Mouse (Mus musculus) 416B (cell line): Measurements from ENCODE around the gene Mbnl2.

Experiments used
- DNase-seq: peaks from one replicate; pipeline ENCODE4 v3.0.0; 2011; ENCODE audit warnings: low read depth

Mbnl2 gene

DNA sequence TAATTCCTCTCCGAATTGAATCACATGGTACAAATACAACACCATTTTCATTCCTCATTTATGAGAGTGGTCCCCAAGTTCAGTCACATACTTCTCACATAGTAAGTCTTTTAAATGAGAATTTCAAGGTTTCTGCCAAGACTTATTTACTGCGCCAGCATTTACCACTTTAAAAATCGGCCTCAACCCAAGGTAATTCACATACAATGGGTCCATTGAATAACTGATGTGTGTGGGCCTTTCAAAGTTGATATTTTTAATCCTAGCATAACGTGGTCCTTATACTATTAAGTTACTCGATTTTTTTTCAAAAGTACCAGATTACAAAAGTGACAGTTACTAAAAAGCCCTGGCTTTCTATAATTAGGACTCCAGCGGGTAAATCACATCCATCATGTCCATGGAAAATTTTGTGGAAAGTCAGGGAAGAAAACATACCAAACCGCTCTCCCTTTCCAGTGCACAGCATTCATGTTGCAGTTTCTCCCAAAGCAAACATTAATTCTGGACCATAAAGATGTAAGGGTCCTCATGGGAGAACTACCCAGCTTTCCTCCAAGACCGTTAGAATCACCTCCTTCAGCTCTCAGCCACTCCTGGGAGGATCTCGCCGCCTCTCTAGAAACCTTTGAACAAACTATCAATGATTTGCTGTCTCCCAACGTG, 107.8 kb downstream of the Mbnl2 start:
- no peak for DNase-seq

DNA sequence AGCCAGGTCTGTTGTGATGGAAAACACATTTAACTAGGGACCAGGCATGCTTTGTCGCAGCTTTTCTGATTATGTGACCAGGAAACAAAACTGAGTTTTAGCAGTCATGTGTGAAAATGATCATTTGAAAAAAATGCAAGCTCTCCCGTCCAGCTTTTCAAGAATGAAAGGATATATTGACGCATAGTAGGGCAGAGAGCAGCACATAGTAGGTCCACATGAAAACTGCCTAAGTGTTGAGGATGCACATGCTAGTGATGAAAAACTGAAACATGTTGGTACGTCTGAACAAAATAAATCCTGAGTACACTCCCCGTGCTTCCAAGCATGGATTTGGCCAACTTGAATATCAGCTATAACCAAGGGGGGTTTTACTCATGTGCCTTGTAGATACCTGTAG, 109.1 kb downstream of the Mbnl2 start:
- no peak for DNase-seq

DNA sequence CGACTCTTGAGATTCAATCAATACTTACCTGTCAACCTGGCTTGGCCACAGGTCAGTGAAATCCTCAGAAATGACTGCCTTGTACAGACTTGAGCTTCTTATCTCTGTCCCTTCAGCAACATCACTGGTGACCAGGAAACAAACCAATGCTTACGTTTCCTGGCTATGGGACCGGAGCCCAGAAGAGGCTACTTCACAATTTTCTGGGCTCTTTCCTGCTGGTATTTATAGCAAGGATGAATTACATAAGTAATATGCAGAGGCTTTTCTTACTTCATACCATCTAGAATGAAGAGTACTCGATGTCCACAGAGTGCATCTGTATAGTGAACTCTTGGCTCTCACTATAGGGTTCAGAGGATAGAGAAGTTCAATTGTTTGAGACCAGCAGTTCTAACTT, 111.8 kb downstream of the Mbnl2 start:
- peak; percentile 72 for DNase-seq

DNA sequence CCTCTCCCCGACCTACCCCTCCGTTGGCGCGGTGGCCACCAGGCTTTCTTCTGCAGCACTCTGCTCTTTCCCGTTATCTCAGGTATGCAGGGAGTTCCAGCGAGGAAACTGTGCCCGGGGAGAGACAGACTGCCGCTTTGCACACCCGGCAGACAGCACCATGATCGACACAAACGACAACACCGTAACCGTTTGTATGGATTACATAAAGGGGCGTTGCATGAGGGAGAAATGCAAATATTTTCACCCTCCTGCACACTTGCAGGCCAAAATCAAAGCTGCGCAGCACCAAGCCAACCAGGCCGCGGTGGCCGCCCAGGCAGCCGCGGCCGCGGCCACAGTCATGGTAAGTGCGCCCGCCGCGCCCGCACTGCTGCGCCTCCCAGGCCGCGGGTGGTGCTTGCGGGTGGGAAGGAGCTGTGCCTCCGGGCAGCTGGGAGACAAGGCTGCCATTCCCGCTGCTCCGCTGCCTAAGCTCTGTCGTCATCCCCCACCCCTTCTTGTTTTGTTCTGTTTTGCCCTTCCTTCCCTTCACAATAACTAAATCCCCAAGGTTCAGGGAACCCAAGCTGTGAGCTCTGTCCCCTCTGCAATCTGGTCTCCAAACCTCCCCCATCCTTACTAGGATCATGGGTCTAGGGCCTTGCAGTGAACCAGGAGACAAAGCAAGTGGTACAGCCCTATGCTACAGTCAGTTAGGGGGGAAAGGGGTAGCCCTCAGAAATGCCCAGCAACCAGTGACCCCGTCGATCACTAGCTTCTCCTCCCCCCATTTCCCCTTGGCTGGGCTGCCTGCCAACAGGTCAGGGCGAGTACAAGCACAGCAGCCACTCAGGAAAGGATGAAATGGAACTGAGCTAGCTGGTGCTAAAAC, 113.6 kb downstream of the Mbnl2 start:
- no peak for DNase-seq

DNA sequence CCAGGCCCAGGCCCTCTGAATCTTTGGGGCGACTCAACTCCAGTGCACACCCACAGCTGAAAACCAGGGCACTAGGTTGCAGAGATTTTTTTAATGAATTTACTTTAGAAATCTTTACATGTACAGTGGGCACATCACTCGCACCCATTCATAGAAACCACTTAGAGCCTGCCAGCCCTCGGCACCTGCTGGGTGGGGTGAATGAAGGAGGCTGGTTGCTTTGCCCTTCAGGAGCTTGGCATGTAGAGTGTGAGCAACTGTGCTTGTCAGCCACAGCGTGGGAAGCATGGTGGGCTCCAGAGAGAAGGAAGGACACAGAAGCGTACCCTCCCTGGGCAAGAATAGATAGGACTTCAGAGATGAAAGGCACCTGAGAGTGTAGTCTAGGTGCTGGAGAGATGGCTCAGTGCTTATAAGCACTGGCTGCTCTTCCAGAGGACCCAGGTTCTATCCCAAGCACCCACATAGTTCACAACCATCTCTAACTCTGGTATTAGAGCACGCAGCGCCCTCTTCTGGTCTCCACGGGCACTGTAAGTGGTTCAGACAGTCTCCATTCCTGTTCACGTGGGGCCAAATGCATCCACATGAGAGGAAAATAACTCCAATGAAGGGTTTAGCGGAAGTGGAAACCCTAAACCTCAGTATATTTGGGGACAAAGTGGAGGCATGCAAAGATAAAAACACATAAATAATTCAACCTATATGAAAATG, 114.9 kb downstream of the Mbnl2 start:
- DNase-seq, result no peak

DNA sequence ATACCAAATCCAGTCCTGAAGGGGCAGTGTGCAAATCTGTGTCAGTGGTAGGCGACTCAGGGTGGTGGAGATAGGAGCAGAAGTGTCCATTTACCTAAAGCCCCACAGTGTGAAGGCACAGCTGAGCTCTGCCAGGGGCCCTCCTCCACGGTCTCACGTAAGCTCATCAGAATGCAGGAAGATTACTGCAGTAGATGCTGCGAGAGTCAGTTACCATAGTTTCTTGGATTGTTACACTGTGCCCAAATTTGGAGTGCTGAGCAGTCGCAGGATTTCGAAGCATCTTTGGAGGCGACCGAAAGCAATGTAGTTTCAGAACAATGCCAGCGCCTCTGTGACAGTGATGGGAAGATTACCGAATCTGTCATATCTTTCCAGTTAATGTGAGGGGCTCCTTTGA, 116.2 kb downstream of the Mbnl2 start:
- no peak for DNase-seq

DNA sequence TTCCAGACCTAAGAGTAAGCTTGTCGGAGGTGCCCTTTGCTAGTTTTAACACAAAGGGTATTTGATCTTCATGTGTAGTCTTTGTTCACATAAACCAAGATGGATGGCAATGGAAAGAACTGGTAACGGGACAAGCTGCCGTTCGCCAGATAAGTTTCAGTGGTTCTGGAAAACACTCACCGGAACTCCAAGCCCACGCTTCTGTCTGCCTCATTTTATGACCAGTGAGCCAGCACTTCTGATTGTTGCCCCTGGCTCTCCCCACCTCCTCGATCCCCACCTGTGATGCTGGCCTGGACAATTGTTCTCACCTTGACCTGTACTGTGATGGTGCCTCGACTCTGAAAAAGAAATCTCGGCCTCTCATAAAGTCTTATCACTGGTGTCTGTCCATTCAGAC, 117.0 kb downstream of the Mbnl2 start:
- DNase-seq, result no peak

DNA sequence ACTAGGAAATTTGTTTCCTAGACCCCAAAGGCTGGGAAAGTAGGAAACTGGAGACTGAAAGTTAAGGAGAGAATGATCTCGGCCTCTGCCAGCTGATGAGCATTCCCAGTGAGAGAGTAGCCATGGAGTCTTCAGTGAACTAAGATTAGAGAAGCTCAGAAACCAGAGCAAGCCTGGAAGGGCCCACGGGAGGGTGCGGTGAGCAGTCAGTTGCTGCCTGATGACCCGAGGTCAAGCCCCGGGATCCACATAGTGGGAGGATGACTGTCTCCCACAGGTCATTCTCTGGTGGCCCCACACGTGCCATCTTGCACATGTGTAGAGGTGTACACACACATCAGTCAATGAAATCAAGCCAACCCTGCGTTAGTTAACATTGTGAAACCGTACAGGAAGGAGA, 118.0 kb downstream of the Mbnl2 start:
- DNase-seq, result no peak

DNA sequence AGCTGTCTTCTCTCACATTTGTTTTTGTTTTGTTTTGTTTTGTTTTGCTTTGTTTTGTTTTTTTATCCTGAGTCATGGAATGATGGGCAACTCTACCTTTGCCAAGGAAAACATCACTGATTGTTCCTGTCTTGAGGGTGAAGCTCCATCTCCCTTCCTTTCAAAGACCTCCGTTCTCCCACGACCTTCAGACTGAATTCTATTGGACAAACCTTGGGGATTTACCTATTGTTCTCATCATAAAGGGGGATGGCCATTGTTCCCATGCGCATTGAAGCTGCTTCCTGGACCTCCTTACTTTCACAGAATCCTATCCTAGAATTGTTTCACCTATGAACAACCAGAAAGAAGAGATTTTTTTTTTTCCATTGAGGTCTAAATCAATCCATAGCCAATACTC, 118.7 kb downstream of the Mbnl2 start:
- DNase-seq, result no peak

DNA sequence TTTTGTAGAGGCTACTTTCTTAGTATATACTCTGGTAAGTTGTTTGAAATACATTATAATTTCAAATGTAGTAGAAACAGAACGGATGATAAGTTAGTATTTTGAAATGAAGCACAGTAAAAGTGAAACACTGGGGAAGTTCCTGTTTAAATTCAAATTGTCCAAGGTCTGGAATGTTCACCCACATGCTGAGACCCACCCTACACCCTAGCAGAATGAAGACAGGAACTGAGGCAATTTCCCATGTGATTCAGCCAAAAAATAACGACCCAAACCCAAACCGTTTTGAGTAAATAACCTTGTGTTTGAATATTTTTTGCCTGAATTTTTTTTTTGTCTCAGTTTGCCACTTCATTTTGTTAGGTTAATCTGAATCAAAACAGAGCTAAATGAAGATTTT, 119.4 kb downstream of the Mbnl2 start:
- peak; percentile 54 for DNase-seq

DNA sequence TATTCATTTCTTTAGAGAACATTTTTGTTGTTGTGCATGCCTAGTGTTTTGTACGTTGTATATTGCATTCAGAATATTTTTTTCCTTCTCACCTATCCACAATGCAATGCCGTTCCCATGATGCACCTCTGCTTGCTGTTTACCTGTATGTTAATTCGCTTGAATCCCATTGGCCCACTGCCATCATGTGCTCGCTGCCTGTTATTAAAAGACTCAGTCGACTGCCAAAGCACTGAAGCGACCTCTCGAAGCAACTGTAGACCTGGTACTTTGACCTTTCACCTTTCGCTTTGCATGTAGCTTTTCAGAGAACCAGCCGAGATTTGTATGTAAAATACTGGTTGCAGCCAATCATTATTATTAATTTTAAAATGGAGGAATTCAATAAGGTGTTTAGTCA, 120.0 kb downstream of the Mbnl2 start:
- DNase-seq, result no peak

DNA sequence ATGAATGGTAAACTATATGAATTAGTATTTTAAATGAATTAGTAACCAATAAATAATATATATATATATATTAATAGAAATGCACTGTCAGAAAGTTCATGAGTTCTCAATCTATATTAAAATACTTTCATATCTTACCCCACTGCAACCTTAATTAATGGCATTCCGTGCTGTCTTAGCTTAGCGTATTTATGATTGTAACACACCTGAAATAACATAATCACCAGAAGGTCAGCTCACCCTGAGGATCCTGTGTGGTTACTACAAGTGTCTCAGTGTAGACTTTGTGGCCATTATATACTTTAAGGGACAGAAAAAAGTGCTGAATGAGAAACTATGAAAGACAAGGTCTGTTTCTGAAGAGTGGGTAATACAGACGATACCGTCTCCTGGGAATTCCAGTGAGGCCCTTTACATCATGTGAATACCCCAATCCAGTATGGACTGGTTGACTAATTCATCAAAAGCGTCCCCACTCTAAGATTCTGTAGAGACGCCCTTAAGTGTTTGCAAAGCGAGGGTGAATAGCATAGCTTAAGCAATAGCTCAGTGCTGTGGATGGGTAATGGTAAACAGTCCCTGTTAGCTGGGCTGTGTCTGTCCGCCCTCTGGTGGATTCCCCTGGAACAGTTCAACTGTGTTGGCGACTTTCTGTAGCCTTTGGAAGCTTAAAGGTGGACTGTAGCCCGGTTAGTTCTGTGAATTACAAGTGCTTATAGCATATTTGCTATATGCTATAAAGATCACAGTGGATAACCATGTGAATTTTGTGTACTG, 122.6 kb downstream of the Mbnl2 start:
- peak; percentile 76 for DNase-seq

DNA sequence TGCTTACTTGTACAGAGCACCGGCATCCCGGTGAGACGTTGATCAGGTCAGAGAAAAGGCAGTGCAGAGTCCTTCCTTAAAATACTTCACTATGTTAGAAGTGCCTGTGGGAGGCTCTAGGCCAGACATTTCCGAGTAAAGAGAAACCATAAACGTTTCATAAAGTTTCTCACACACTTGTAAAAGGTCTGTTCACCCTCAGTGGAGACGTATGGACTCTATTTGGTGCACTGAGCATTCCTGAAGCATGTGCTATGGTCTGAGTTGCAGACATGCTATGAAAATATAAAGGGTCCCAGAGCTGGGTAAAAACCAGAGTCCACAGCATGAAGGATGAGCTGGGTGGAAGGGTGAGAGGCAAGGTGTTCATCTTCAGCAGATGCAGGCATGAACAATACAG, 124.1 kb downstream of the Mbnl2 start:
- DNase-seq, result no peak

DNA sequence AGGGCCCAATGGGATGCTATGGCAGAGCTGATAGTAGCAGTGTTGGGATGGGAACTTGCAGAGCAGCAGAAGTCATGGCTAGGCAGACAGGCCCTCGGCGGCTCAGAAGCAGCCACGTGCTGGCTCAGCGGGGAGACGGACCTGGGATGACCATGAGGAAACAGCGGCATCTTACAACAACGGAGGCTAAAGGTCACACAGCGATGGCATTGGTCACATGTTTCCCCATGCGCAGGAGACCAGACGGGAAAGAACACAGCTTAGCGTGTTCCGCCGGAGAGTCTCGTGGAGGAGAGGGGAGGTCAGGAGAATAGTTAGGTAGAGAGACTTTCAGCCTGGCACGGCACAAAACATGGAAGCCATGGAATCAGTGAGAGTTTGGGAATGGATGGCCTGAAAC, 125.7 kb downstream of the Mbnl2 start:
- DNase-seq, result no peak

DNA sequence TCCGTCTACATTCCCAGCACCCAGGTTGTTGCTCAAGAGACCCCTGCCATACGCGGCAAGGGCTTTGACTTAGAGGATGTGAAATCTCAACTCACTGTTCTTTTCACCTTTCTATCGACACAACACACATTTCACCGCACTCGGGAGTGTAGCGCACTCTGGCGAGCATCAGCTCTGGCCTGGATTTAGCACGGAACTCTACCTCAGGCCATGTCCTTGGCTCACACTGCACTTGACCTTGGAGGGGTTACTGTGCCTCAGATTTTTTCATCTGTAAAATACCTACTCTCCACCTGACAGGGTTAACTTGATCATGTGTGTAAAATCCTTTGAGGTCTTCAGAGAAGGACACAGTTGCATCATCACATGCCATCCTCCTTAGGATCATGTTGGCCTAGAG, 127.2 kb downstream of the Mbnl2 start:
- DNase-seq, result no peak

DNA sequence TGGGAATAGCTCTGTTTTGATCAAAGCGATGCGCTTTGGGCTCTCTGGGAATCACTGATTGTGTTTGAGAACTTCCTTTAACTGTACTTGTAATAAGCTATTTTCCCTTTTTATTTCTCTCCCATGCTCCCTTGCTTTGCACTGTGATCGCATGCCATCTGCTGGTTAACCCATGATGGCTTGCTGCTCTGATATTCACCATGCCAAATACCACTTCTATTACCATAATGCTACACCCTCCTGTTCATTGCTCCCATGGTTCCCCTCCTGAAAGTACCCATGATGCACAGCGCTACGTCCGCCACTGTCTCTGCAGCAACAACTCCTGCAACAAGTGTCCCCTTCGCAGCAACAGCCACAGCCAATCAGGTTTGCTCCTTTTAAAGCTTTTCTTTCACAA, 128.9 kb downstream of the Mbnl2 start:
- DNase-seq, result no peak

DNA sequence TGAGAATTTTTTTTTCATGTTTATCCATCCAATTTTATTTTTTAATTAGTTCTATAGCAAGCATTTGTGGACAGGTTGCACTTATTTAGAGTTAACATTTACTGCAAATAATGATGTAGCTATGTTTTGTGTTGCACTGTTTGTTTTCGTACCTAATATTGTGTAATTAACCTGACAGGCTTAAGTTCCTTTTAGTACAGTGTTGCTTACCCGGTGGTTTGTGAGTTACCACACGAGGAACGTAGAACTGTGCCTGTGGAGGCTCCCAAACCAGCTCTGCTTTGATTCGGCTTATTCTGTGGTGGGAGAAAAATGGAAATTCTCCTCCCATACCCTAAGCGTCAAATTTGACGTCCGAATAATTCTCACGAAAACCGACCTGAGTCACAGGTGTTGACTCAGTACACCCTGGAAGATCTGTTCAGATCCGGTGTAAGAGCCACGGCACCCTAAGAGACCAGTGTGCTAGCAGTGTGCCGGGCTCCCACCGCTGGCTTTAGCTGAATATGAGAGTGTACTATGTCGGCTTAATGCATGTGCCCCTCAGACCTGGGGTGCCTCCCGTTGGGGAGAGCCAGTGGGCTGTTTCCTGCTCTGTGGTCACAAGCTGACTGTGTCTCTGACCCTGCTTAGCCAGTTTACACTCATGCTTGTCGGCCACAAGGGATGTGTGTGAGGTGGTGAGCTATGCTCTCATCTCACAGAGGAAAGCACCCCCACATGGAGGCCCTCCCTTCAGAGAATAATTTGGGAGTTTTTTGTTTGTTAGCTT, 129.5 kb downstream of the Mbnl2 start:
- DNase-seq, result peak; percentile 71

DNA sequence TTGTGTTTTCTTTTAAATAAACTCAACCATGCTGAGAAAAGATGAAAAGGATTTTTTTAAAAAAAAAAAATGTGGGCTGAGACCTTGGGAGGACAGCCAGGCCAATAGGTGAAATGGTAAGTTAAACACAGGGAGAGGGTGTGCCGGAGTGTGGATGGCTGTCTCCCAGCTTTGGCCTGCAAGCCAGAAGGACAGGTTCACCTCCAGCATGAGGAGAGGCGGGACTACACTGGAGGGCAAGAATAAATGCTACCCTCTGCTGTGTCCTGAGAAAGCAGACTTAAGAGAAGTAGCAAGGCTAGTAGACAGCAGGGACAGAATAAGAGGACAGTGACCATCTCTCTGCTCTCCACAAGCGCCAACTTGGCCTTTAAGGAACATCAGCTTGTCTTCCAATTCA, 130.1 kb downstream of the Mbnl2 start:
- DNase-seq, result no peak

DNA sequence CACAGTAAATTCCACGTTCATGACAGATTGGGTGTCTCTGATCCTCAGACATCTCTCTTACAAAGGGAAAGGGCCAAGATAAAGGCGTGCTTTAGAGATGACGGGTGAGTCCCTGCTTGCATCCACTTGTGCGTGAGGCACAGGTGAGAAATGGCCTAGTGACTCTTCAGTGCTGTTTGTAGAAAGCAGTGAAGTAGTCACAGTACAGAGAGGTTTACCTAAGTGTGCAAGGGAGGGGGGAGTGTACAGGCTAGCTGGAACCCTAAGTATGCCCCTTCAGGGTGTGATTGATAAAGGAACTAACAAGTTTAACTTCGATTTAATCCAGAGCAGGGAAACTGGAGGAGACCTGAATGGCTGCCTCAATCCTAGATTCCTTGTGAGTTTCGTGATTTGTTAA, 130.8 kb downstream of the Mbnl2 start:
- DNase-seq, result no peak

DNA sequence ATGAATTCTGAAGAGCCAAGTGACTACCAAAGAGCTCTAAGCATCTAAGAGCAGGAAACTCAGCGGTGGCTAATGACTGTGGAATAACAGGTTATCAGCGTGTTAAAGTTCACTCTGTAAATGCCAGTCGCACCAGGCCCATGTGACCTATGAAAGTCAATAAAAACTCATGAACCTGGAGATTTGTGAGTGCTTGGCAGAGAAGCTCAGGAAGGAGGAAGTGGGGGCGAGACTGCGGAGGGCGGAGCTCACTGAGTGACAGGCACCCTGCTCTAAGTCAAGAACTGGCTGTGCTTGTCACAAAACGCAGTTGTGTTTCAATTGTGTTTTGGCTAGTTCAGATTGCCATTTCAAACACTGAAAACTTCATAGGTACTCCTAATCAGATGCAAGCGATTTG, 131.4 kb downstream of the Mbnl2 start:
- DNase-seq, result peak; percentile 45

DNA sequence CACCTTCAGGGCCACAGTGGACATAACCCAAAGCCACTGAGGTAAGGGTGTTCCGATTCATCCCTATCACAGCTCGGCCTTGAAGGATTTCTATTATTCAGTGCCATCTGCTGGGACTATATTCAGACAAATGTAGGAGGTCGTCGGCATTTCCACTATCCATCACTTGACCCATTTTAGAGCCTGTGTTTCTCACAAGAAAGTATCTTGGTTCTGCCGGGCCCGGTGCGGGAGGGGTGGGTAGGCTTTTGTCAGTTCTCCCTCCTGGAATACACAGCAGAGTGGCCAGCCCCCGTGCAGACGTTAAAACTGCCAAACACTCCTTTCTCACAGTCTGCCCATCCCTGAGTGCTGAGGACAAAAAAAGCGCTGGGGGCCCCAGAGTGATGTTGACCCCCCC, 134.4 kb downstream of the Mbnl2 start:
- DNase-seq, result no peak

DNA sequence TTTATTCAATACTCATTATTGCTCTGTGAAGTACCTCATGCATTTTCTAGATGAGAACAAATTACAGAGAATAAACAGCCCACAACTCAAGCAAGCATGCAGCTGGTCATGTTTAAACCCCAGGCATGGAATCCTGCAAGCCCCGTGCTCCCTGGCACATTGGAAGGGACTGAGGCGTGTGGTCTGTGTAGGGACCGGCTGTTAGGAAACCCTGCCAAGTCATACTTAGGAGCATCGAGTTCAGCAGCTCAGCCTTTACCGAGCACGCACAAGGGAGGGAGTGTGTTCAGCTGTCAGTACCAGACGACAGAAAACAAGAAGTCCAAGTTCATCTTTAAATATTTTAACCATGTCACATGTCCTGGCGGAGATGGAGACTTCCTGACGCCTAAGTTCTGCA, 141.4 kb downstream of the Mbnl2 start:
- DNase-seq, result no peak
